Mouse (Mus musculus): ENCODE measurements around the gene Ushbp1. TPM values are rescaled to one million over a fixed set of nuclear protein-coding genes. Genes with fewer than 3 reads are reported as not detected.

Gene Ushbp1
- total RNA-seq (2023) = 1 to 10 TPM; 2.0 to 3.8 TPM

GRCm38 (mm10) chr8:71395629-71396028, at the start of gene Ushbp1:
Gene Ushbp1 (minus strand): TSS chr8:71395802.

GRCm38 (mm10) chr8:71405401-71406098, 9.9 kb upstream of the Ushbp1 start, which contains the start of gene Ankle1:
Gene Ankle1 (plus strand): TSS chr8:71406010.

GRCm38 (mm10) chr8:71396639-71397305, 1.2 kb upstream of the Ushbp1 start, which contains the start of gene Babam1:
Gene Babam1 (plus strand): TSS chr8:71396861.

GRCm38 (mm10) chr8:71381421-71381970, 14.1 kb downstream of the Ushbp1 start, which contains the start of gene Nr2f6:
Gene Nr2f6 (minus strand): TSS chr8:71381960.

DNA sequence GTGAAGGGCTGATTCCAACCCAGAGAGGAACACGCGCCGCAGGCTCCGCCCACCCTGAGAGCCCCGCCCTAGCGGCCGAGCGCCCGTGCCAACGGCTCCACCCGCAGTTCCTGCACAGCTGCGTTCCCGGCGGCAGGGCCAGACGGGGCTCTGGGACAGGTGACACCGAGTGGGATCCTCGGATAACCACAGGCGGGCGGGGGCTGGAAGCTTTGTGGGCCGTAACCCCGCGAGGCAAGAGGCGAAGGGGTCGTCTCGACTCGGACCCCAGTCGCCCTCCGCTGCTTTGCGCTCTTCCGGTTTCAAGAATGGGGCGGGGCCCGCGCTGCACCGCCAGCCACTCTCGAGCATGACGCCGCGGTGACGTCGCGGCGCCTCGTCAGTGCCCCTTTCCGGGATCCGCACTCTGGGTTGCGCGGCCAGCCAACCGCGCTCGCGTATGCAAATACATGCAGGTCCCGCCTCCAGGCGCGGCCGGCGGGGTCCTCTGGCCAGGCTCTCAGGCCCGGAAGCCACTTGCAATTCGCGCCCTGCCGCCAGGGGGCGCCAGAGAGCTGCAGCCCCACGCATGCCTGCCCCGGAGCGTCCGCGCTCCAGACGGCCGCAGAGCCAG, 24.3 kb downstream of the Ushbp1 start, which contains the start of gene Ocel1:
TSS of gene Ocel1 (plus strand) at position 63 of the 613 bp plus-strand sequence.

GRCm38 (mm10) chr8:71366771-71367528, 28.7 kb downstream of the Ushbp1 start, which contains the start of gene Use1:
Gene Use1 (plus strand): TSS chr8:71366848.

Other genes with a start within 250 kb of the Ushbp1 start
- 100 to 1,000 TPM; 180 to 187 TPM for gene Myo9b, start 123.1 kb downstream of the Ushbp1 start, total RNA-seq (2023)
- gene Haus8, start 122.9 kb downstream of the Ushbp1 start, total RNA-seq (2023) = 10 to 100 TPM; 59.4 to 61.7 TPM
- gene Use1, start 29.0 kb downstream of the Ushbp1 start, total RNA-seq (2023) = 100 to 1,000 TPM; 219 to 241 TPM
- 10 to 100 TPM; 16.6 to 25.2 TPM for gene Ocel1, start 24.5 kb downstream of the Ushbp1 start, total RNA-seq (2023)
- 10 to 100 TPM; 27.3 to 30.2 TPM for gene Nr2f6, start 13.8 kb downstream of the Ushbp1 start, total RNA-seq (2023)
- 10 to 100 TPM; 63.3 to 81.3 TPM for gene Babam1, start 1.1 kb upstream of the Ushbp1 start, total RNA-seq (2023)
- under 1 TPM in 1 of 2 experiments, not detected in 1; 0.43 TPM for gene Ankle1, start 10.2 kb upstream of the Ushbp1 start, total RNA-seq (2023)
- gene Abhd8, start 67.9 kb upstream of the Ushbp1 start, total RNA-seq (2023) = 1 to 10 TPM; 6.3 to 8.4 TPM
- gene Mrpl34, start 69.2 kb upstream of the Ushbp1 start, total RNA-seq (2023) = 10 to 100 TPM; 33.8 to 34.0 TPM
- gene Dda1, start 73.4 kb upstream of the Ushbp1 start, total RNA-seq (2023) = 10 to 100 TPM; 76.1 to 77.5 TPM
- gene Ano8, start 90.2 kb upstream of the Ushbp1 start, total RNA-seq (2023) = 10 to 100 TPM in 1 of 2 experiments, 1 to 10 TPM in 1; 8.5 to 10.6 TPM
- gene Gtpbp3, start 92.3 kb upstream of the Ushbp1 start, total RNA-seq (2023) = 10 to 100 TPM; 11.0 to 14.0 TPM
- under 1 TPM; 0.39 to 0.52 TPM for gene Plvap, start 116.0 kb upstream of the Ushbp1 start, total RNA-seq (2023)
- gene Ccdc194, start 129.9 kb upstream of the Ushbp1 start, total RNA-seq (2023) = not detected
- 10 to 100 TPM; 79.0 to 83.2 TPM for gene Bst2, start 141.7 kb upstream of the Ushbp1 start, total RNA-seq (2023)
- 10 to 100 TPM; 36.8 to 45.1 TPM for gene Mvb12a, start 147.1 kb upstream of the Ushbp1 start, total RNA-seq (2023)
- 1 to 10 TPM; 1.2 to 2.1 TPM for gene Tmem221, start 163.1 kb upstream of the Ushbp1 start, total RNA-seq (2023)
- not detected for gene Nxnl1, start 170.8 kb upstream of the Ushbp1 start, total RNA-seq (2023)
- gene Slc27a1, start 173.1 kb upstream of the Ushbp1 start, total RNA-seq (2023) = 1 to 10 TPM; 3.9 to 5.8 TPM
- 10 to 100 TPM; 84.7 to 86.7 TPM for gene Pgls, start 196.4 kb upstream of the Ushbp1 start, total RNA-seq (2023)
- 1 to 10 TPM; 4.3 to 6.5 TPM for gene Fam129c, start 201.8 kb upstream of the Ushbp1 start, total RNA-seq (2023)
- gene Colgalt1, start 215.2 kb upstream of the Ushbp1 start, total RNA-seq (2023) = 100 to 1,000 TPM; 129 to 131 TPM

Measured in monocyte, adult 59 days (primary cell).